Mouse (Mus musculus) neural tube, embryonic 14.5 days (tissue): Measurements from ENCODE around the gene Tas2r119. TPM values are rescaled to one million over a fixed set of nuclear protein-coding genes. Genes with fewer than 3 reads are reported as not detected.

ENCODE experiments used
- ATAC-seq: fragments of 200-750 bp; cut with Nextera tagmentation; 2 replicates; pipeline ENCODE4 v1.8.0; 2017; ENCODE audit warnings: low read depth, mild to moderate bottlenecking, moderate TSS enrichment, moderate library complexity
- H3K27ac ChIP-seq: fragments of 300-500 bp; sonication (generic); 2 replicates; pipeline ENCODE4 v1.5.1; 2014; ENCODE audit warnings: low read depth, mild to moderate bottlenecking, control low read depth, low read length, moderate library complexity, mixed read lengths
- H3K27me3 ChIP-seq: fragments of 300-500 bp; sonication (generic); 2 replicates; pipeline ENCODE4 v1.6.1; 2014; ENCODE audit warnings: low read length; ENCODE audit not compliant: control insufficient read depth, insufficient read depth
- H3K36me3 ChIP-seq: fragments of 300-500 bp; sonication (generic); 2 replicates; pipeline ENCODE4 v1.6.1; 2014; ENCODE audit warnings: low read length, mixed read lengths; ENCODE audit not compliant: control insufficient read depth, insufficient read depth
- H3K4me1 ChIP-seq: fragments of 300-500 bp; sonication (generic); 2 replicates; pipeline ENCODE4 v1.6.1; 2014; ENCODE audit warnings: low read length; ENCODE audit not compliant: control insufficient read depth, insufficient read depth
- H3K4me2 ChIP-seq: fragments of 300-500 bp; sonication (generic); 2 replicates; pipeline ENCODE4 v1.6.1; 2014; ENCODE audit warnings: mild to moderate bottlenecking, low read depth, low read length, control low read depth
- H3K4me3 ChIP-seq: fragments of 300-500 bp; sonication (generic); 2 replicates; pipeline ENCODE4 v1.5.1; 2014; ENCODE audit warnings: low read depth, low read length, control low read depth, mixed read lengths
- H3K9ac ChIP-seq: fragments of 300-500 bp; sonication (generic); replicated peaks from 2 replicates; pipeline ENCODE4 v1.6.1; 2014; ENCODE audit warnings: low read depth, mild to moderate bottlenecking, control low read depth, low read length, mixed read lengths
- H3K9me3 ChIP-seq: fragments of 300-500 bp; sonication (generic); 2 replicates; pipeline ENCODE4 v1.6.1; 2016; ENCODE audit warnings: low read length; ENCODE audit not compliant: control insufficient read depth
- WGBS: fragments of 180-500 bp; shearing (Covaris S2); extraction: QIAGEN DNeasy Blood & Tissue Kit; methylation state at CpG from one replicate; pipeline ENCODE4 v1.1.7; 2014; 5-methylcytosine and 5-hydroxymethylcytosine counted together
- polyA plus RNA-seq: library from polyadenylated mRNA; unstranded; fragments of >200 nt; fragmentation: Nextera tagmentation; extraction: Ambion mirVana; gene quantifications from 2 replicates; pipeline ENCODE4 v1.2.1, GENCODE M21; 2014

Gene Tas2r119
- polyA plus RNA-seq, 1 experiment from 2014 or later: not detected

GRCm38 (mm10) chr15:32172175-32172987, 4.7 kb upstream of the Tas2r119 start:
- peaks cover 3% of the 10 kb centered on the region; the same call in 1 of the 2 replicates for H3K4me1 ChIP-seq
- H3K4me3 ChIP-seq: no peak overlapping the region
- ATAC-seq: peak; percentile 56; the same call in 1 of the 2 replicates
- H3K36me3 ChIP-seq: no peaks in the 10 kb centered on the region
- H3K27me3 ChIP-seq: no peaks in the 10 kb centered on the region
- H3K9ac ChIP-seq: no peak overlapping the region
- H3K4me2 ChIP-seq: no peak overlapping the region
- 28% methylated on average over 9 of the region's 9 CpGs for WGBS
- no peak overlapping the region for H3K27ac ChIP-seq
- H3K9me3 ChIP-seq: no peaks in the 10 kb centered on the region

GRCm38 (mm10) chr15:32172988-32173329, 4.1 kb upstream of the Tas2r119 start:
- 56% methylated on average over 2 of the region's 2 CpGs for WGBS
- no peak for ATAC-seq
- H3K27ac ChIP-seq: no peak overlapping the region
- H3K27me3 ChIP-seq: no peaks in the 10 kb centered on the region
- no peak overlapping the region for H3K4me3 ChIP-seq
- peaks cover 3% of the 10 kb centered on the region; the same call in 1 of the 2 replicates for H3K4me1 ChIP-seq
- no peak overlapping the region for H3K9ac ChIP-seq
- no peak overlapping the region for H3K4me2 ChIP-seq
- H3K9me3 ChIP-seq: no peaks in the 10 kb centered on the region
- H3K36me3 ChIP-seq: no peaks in the 10 kb centered on the region

- no peak overlapping the region for H3K9ac ChIP-seq
- no peak overlapping the region for H3K27ac ChIP-seq
- H3K36me3 ChIP-seq: no peaks in the 10 kb centered on the region
- H3K4me1 ChIP-seq: no peaks in the 10 kb centered on the region
- no peaks in the 10 kb centered on the region for H3K9me3 ChIP-seq
- no peaks in the 10 kb centered on the region for H3K27me3 ChIP-seq
- WGBS: 97% methylated on average over 1 of the region's 1 CpGs
- H3K4me2 ChIP-seq: no peak overlapping the region
- no peak for ATAC-seq
- no peak overlapping the region for H3K4me3 ChIP-seq
Measured at GRCm38 (mm10) chr15:32180010-32180725, 3.1 kb downstream of the Tas2r119 start.

GRCm38 (mm10) chr15:32182026-32182425, 4.9 kb downstream of the Tas2r119 start:
- Histone ChIP-seq H3K4me2 (no peak overlapping the region), H3K27ac (no peak overlapping the region), H3K4me1 (no peaks in the 10 kb centered on the region), H3K4me3 (no peak overlapping the region), H3K36me3 (no peaks in the 10 kb centered on the region), H3K27me3 (no peaks in the 10 kb centered on the region), H3K9me3 (no peaks in the 10 kb centered on the region), H3K9ac (no peak overlapping the region)
- no peak for ATAC-seq
- 89% methylated on average over 1 of the region's 1 CpGs for WGBS

- Histone ChIP-seq H3K27ac (no peak overlapping the region), H3K4me1 (no peaks in the 10 kb centered on the region), H3K4me2 (no peak overlapping the region), H3K9ac (no peak overlapping the region), H3K4me3 (no peak overlapping the region), H3K36me3 (no peaks in the 10 kb centered on the region), H3K9me3 (no peaks in the 10 kb centered on the region), H3K27me3 (no peaks in the 10 kb centered on the region)
- no peak for ATAC-seq
Measured at GRCm38 (mm10) chr15:32184964-32185363, 7.9 kb downstream of the Tas2r119 start.

GRCm38 (mm10) chr15:32189879-32190278, 12.8 kb downstream of the Tas2r119 start:
- Histone ChIP-seq H3K36me3 (no peaks in the 10 kb centered on the region), H3K9ac (no peak overlapping the region), H3K27me3 (no peaks in the 10 kb centered on the region), H3K4me2 (no peak overlapping the region), H3K4me3 (no peak overlapping the region), H3K9me3 (no peaks in the 10 kb centered on the region), H3K4me1 (no peaks in the 10 kb centered on the region), H3K27ac (no peak overlapping the region)
- WGBS: 86% methylated on average over 3 of the region's 3 CpGs
- no peak for ATAC-seq

GRCm38 (mm10) chr15:32190436-32190835, 13.3 kb downstream of the Tas2r119 start:
- WGBS: 79% methylated on average over 6 of the region's 6 CpGs
- H3K9me3 ChIP-seq: no peaks in the 10 kb centered on the region
- no peak overlapping the region for H3K4me3 ChIP-seq
- H3K4me2 ChIP-seq: no peak overlapping the region
- ATAC-seq: no peak
- no peaks in the 10 kb centered on the region for H3K36me3 ChIP-seq
- no peak overlapping the region for H3K9ac ChIP-seq
- no peaks in the 10 kb centered on the region for H3K4me1 ChIP-seq
- no peaks in the 10 kb centered on the region for H3K27me3 ChIP-seq
- no peak overlapping the region for H3K27ac ChIP-seq

- 81% methylated on average over 1 of the region's 1 CpGs for WGBS
- no peak overlapping the region for H3K27ac ChIP-seq
- H3K27me3 ChIP-seq: no peaks in the 10 kb centered on the region
- no peaks in the 10 kb centered on the region for H3K9me3 ChIP-seq
- no peaks in the 10 kb centered on the region for H3K4me1 ChIP-seq
- no peak overlapping the region for H3K9ac ChIP-seq
- no peaks in the 10 kb centered on the region for H3K36me3 ChIP-seq
- H3K4me3 ChIP-seq: no peak overlapping the region
- no peak overlapping the region for H3K4me2 ChIP-seq
- no peak for ATAC-seq
Measured at GRCm38 (mm10) chr15:32192948-32193347, 15.9 kb downstream of the Tas2r119 start.

- Histone ChIP-seq H3K4me3 (no peak overlapping the region), H3K36me3 (no peaks in the 10 kb centered on the region), H3K9ac (no peak overlapping the region), H3K27me3 (no peaks in the 10 kb centered on the region), H3K4me2 (no peak overlapping the region), H3K27ac (no peak overlapping the region), H3K9me3 (no peaks in the 10 kb centered on the region), H3K4me1 (no peaks in the 10 kb centered on the region)
- 68% methylated on average over 9 of the region's 9 CpGs for WGBS
- ATAC-seq: no peak
Measured at GRCm38 (mm10) chr15:32198076-32198475, 21.0 kb downstream of the Tas2r119 start.
